Mouse (Mus musculus) adrenal gland, adult 2 months (tissue): ENCODE measurements around the gene Ndufb10. TPM values are rescaled to one million over a fixed set of nuclear protein-coding genes. Genes with fewer than 3 reads are reported as not detected.

ENCODE experiments used
- polyA plus RNA-seq: library from polyadenylated mRNA; depleted of rRNA; stranded (reverse); fragments of >200 nt; gene quantifications from 2 replicates; pipeline ENCODE4 v1.2.3, GENCODE M21; 2012; rRNA removed
- total RNA-seq, 2 experiments: library from RNA; stranded (reverse); gene quantifications; 2 replicates each; pipeline ENCODE4 v1.2.3; 2021

Gene Ndufb10
- total and polyA plus RNA-seq, 3 experiments, result 242 to 306 (median 277) TPM

Other genes with a start within 250 kb of the Ndufb10 start
- gene Mlst8, start 245.4 kb downstream of the Ndufb10 start, total RNA-seq, result 10 to 100 TPM; 25.6 to 26.0 TPM
- gene Mlst8, start 245.4 kb downstream of the Ndufb10 start, polyA plus RNA-seq, result 44.5 and 61.7 TPM in 2 replicates
- gene Caskin1, start 235.9 kb downstream of the Ndufb10 start, total RNA-seq, result 10 to 100 TPM; 19.4 to 28.7 TPM
- 47.0 and 47.7 TPM in 2 replicates for gene Caskin1, start 235.9 kb downstream of the Ndufb10 start, polyA plus RNA-seq
- gene Traf7, start 196.5 kb downstream of the Ndufb10 start, total RNA-seq, result 100 to 1,000 TPM in 1 of 2 experiments, 10 to 100 TPM in 1; 91.4 to 105 TPM
- 152 and 167 TPM in 2 replicates for gene Traf7, start 196.5 kb downstream of the Ndufb10 start, polyA plus RNA-seq
- 1 to 10 TPM in 1 of 2 experiments, under 1 TPM in 1; 0.98 to 1.8 TPM for gene Rab26, start 190.3 kb downstream of the Ndufb10 start, total RNA-seq
- 0.65 and 1.1 TPM in 2 replicates for gene Rab26, start 190.3 kb downstream of the Ndufb10 start, polyA plus RNA-seq
- 10 to 100 TPM; 34.3 to 40.5 TPM for gene Pkd1, start 174.6 kb downstream of the Ndufb10 start, total RNA-seq
- gene Pkd1, start 174.6 kb downstream of the Ndufb10 start, polyA plus RNA-seq, result 73.2 and 73.3 TPM in 2 replicates
- 100 to 1,000 TPM in 1 of 2 experiments, 10 to 100 TPM in 1; 83.5 to 110 TPM for gene Tsc2, start 91.8 kb downstream of the Ndufb10 start, total RNA-seq
- gene Tsc2, start 91.8 kb downstream of the Ndufb10 start, polyA plus RNA-seq, result 160 and 180 TPM in 2 replicates
- gene Nthl1, start 91.8 kb downstream of the Ndufb10 start, total RNA-seq, result 10 to 100 TPM in 1 of 2 experiments, 1 to 10 TPM in 1; 4.8 to 10.1 TPM
- 9.4 and 13.8 TPM in 2 replicates for gene Nthl1, start 91.8 kb downstream of the Ndufb10 start, polyA plus RNA-seq
- 10 to 100 TPM; 51.8 to 76.0 TPM for gene Slc9a3r2, start 74.2 kb downstream of the Ndufb10 start, total RNA-seq
- 120 and 150 TPM in 2 replicates for gene Slc9a3r2, start 74.2 kb downstream of the Ndufb10 start, polyA plus RNA-seq
- not detected for gene Npw, start 66.0 kb downstream of the Ndufb10 start, total RNA-seq
- 0.60 and 2.4 TPM in 2 replicates for gene Npw, start 66.0 kb downstream of the Ndufb10 start, polyA plus RNA-seq
- 10 to 100 TPM; 40.8 to 51.3 TPM for gene Zfp598, start 54.8 kb downstream of the Ndufb10 start, total RNA-seq
- 86.0 and 99.0 TPM in 2 replicates for gene Zfp598, start 54.8 kb downstream of the Ndufb10 start, polyA plus RNA-seq
- gene Syngr3, start 34.5 kb downstream of the Ndufb10 start, total RNA-seq, result 1 to 10 TPM; 2.0 to 2.4 TPM
- 2.1 and 5.3 TPM in 2 replicates for gene Syngr3, start 34.5 kb downstream of the Ndufb10 start, polyA plus RNA-seq
- 10 to 100 TPM; 37.7 to 41.6 TPM for gene Gfer, start 28.3 kb downstream of the Ndufb10 start, total RNA-seq
- gene Gfer, start 28.3 kb downstream of the Ndufb10 start, polyA plus RNA-seq, result 40.7 and 43.1 TPM in 2 replicates
- gene Noxo1, start 28.2 kb downstream of the Ndufb10 start, total RNA-seq, result 1 to 10 TPM; 2.8 to 6.4 TPM
- 4.9 and 9.4 TPM in 2 replicates for gene Noxo1, start 28.2 kb downstream of the Ndufb10 start, polyA plus RNA-seq
- gene Tbl3, start 16.8 kb downstream of the Ndufb10 start, total RNA-seq, result 10 to 100 TPM; 27.9 to 41.1 TPM
- 49.0 and 63.2 TPM in 2 replicates for gene Tbl3, start 16.8 kb downstream of the Ndufb10 start, polyA plus RNA-seq
- gene Rnf151, start 6.4 kb downstream of the Ndufb10 start, total RNA-seq, result not detected
- 0.25 and 0.61 TPM in 2 replicates for gene Rnf151, start 6.4 kb downstream of the Ndufb10 start, polyA plus RNA-seq
- 100 to 1,000 TPM; 718 to 903 TPM for gene Rps2, start 6.4 kb downstream of the Ndufb10 start, total RNA-seq
- 2,302 and 2,907 TPM in 2 replicates for gene Rps2, start 6.4 kb downstream of the Ndufb10 start, polyA plus RNA-seq
- gene Rpl3l, start 3.3 kb upstream of the Ndufb10 start, total RNA-seq, result under 1 TPM in 1 of 2 experiments, not detected in 1; 0.28 TPM
- gene Rpl3l, start 3.3 kb upstream of the Ndufb10 start, polyA plus RNA-seq, result 0.17 TPM in 1 of 2 replicates, not detected in the other
- 100 to 1,000 TPM in 1 of 2 experiments, 10 to 100 TPM in 1; 95.7 to 101 TPM for gene Msrb1, start 12.2 kb upstream of the Ndufb10 start, total RNA-seq
- 108 and 118 TPM in 2 replicates for gene Msrb1, start 12.2 kb upstream of the Ndufb10 start, polyA plus RNA-seq
- 1 to 10 TPM; 1.8 to 1.9 TPM for gene Hs3st6, start 28.5 kb upstream of the Ndufb10 start, total RNA-seq
- gene Hs3st6, start 28.5 kb upstream of the Ndufb10 start, polyA plus RNA-seq, result 7.5 TPM in 2 replicates
- gene Meiob, start 79.8 kb upstream of the Ndufb10 start, total RNA-seq, result 1 to 10 TPM in 1 of 2 experiments, under 1 TPM in 1; 0.86 to 1.5 TPM
- gene Meiob, start 79.8 kb upstream of the Ndufb10 start, polyA plus RNA-seq, result not detected in 2 replicates
- 100 to 1,000 TPM; 102 to 123 TPM for gene Hagh, start 115.7 kb upstream of the Ndufb10 start, total RNA-seq
- 115 and 137 TPM in 2 replicates for gene Hagh, start 115.7 kb upstream of the Ndufb10 start, polyA plus RNA-seq
- gene Fahd1, start 125.9 kb upstream of the Ndufb10 start, total RNA-seq, result 10 to 100 TPM; 25.4 to 43.4 TPM
- gene Fahd1, start 125.9 kb upstream of the Ndufb10 start, polyA plus RNA-seq, result 11.7 and 16.6 TPM in 2 replicates
- 1 to 10 TPM; 5.5 to 6.7 TPM for gene Igfals, start 141.5 kb upstream of the Ndufb10 start, total RNA-seq
- 11.2 and 18.5 TPM in 2 replicates for gene Igfals, start 141.5 kb upstream of the Ndufb10 start, polyA plus RNA-seq
- gene Nubp2, start 161.9 kb upstream of the Ndufb10 start, total RNA-seq, result 10 to 100 TPM; 53.1 to 56.6 TPM
- 38.5 and 55.9 TPM in 2 replicates for gene Nubp2, start 161.9 kb upstream of the Ndufb10 start, polyA plus RNA-seq
- gene Spsb3, start 162.2 kb upstream of the Ndufb10 start, total RNA-seq, result 10 to 100 TPM; 30.8 to 33.1 TPM
- 144 and 179 TPM in 2 replicates for gene Spsb3, start 162.2 kb upstream of the Ndufb10 start, polyA plus RNA-seq
- 10 to 100 TPM; 39.9 to 48.0 TPM for gene Eme2, start 170.6 kb upstream of the Ndufb10 start, total RNA-seq
- gene Eme2, start 170.6 kb upstream of the Ndufb10 start, polyA plus RNA-seq, result 58.3 and 58.4 TPM in 2 replicates
- 100 to 1,000 TPM; 130 to 150 TPM for gene Mrps34, start 170.6 kb upstream of the Ndufb10 start, total RNA-seq
- 547 and 570 TPM in 2 replicates for gene Mrps34, start 170.6 kb upstream of the Ndufb10 start, polyA plus RNA-seq
- 10 to 100 TPM; 70.1 to 73.7 TPM for gene Nme3, start 172.0 kb upstream of the Ndufb10 start, total RNA-seq
- gene Nme3, start 172.0 kb upstream of the Ndufb10 start, polyA plus RNA-seq, result 116 and 124 TPM in 2 replicates
- gene Mapk8ip3, start 212.5 kb upstream of the Ndufb10 start, total RNA-seq, result 100 to 1,000 TPM in 1 of 2 experiments, 10 to 100 TPM in 1; 86.6 to 129 TPM
- gene Mapk8ip3, start 212.5 kb upstream of the Ndufb10 start, polyA plus RNA-seq, result 205 and 241 TPM in 2 replicates
- gene Jpt2, start 236.2 kb upstream of the Ndufb10 start, total RNA-seq, result 10 to 100 TPM; 26.7 to 39.1 TPM
- gene Jpt2, start 236.2 kb upstream of the Ndufb10 start, polyA plus RNA-seq, result 2.3 and 4.6 TPM in 2 replicates